Mouse (Mus musculus): Measurements from ENCODE around the gene Reln. TPM values are rescaled to one million over a fixed set of nuclear protein-coding genes. Genes with fewer than 3 reads are reported as not detected.

The Reln gene
- total RNA-seq, 2 experiments from 2014 or later: 175 to 249 TPM

DNA sequence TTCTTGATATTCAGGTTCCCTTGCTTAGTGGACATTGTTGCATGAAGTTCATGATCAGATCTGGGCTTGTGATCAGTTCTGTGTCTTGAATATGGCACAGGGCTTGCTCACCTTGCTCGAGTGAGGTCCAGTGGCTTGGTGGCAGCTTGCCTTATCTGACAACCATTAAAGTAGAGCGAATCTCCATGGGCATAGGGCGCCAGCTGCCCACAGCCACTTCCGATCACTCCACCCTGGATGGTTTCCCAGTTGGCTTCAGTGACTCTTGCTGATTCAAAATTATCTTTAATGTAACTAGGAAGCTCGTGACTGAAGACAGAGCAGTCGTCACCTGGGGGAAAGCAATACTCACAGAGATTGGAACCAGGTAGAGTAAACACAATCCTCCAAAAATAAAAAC, 445.6 kb downstream of the Reln start:
- ATAC-seq (replicated peaks; ENCODE audit: low FRiP score, poor library complexity, severe bottlenecking): no peak

DNA sequence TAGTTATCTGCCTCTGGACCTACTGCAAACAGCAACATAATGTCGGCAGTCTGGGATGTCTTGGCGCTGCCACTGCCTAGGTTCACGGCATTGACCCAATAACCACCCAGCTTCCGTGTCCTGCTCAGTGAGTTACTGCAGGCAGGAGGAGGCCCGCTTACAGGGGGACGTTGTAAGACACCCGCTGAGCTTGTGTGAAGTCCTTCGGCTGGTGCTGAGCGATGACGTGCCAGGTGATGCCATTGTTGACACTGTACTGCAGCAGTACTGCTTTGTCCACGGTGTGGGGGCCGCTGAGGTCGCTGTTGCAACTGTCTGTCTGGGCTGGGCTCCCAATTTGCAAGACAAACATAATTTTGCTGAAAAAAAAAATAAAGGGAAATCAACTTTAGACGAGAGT, 447.9 kb downstream of the Reln start:
- ATAC-seq (replicated peaks; ENCODE audit: low FRiP score, poor library complexity, severe bottlenecking): no peak

DNA sequence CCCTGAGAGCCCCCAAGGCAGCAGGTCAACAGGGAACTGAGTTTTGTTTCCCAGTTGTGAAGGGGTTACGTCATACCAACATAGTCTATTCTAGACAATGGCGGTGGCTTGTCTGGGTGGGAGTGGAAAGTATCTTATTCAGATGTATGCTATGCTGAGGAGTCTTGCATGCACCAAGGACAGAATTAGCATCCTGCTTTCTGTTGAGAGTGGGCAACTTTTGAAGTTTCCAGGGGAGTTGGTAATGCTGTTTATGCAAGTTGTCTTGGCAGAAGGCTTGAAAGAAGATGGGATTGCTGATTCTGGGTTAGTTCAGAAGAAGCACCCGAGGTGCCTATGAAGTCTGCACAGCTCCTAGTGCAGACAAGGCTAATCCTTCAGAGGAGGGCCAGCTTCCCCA, 450.3 kb downstream of the Reln start:
- ATAC-seq (replicated peaks; ENCODE audit: low FRiP score, poor library complexity, severe bottlenecking): no peak

DNA sequence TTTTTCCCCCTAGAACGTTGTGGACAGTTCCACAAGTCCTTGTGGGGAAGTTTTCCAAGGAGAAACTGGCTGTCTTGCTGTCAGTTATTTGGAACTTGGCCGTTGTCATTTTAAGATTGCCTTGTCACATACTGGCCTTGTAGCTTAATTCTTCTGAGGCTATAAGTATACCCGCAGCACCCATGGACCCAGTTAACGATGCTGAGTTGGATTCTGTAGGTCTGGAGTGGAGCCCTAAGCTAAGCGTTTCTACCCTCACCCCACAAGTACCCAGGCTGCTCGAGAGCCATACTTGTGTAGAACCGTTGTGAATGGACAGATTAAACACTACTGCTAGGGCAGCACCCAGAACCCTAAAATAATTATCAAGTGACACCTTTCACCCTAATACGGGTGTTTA, 477.8 kb downstream of the Reln start:
- no peak for ATAC-seq (replicated peaks; ENCODE audit: low FRiP score, poor library complexity, severe bottlenecking)

DNA sequence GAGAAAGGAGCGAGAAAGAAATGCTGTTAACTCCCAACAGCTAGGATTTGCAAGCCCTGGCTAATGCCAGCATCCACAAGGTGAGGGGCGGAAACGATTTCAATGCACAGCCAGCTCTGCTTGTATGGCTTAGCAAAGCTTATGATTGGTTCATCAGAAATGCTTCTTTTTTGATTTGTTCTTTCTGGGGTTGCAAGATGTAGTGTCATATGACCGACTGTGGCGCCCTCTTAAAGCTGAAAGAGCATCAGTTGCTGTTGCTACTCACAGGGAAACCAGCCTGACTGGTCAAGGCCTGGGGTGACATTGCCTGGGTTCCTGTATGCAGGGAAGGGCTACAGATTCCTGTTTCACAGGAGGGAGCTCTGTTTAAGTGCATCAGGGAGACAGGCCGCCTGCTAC, 478.2 kb downstream of the Reln start:
- no peak for ATAC-seq (replicated peaks; ENCODE audit: low FRiP score, poor library complexity, severe bottlenecking)

DNA sequence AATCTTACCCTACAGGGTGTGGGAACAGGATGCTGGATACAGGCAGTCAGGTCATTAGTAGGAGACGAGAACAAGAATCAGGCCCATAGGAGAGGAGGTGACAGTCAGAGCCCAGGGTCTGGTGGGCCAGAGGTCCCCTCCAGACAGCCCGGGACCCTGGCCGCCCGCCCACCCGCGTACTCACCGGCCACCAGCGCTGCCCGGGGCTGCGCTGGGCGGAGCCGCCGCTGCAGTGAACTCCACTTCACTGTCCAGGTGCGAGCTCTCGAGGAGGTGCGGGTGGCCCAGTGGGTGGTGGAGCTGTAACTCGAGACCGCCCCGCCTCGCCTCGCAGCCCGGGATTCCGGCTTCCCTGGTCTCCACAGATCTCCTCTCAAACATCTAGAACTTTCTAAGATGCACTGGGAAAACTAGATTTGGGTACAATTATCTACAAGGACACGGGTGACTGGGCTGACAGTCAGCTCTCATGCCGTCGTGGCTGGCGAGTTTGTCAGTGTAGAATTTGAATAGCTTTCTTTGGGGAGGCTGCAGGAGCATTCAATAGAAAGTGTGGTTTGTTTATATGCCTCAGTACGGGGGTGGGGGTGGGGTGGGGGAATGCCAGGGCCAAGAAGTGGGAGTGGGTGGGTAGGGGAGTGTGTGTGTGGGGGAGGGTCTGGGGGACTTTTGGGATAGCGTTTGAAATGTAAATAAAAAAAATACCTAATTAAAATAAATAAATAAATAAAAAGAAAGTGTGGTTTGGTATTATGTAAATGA, 479.0 kb downstream of the Reln start, which contains the start of gene Slc26a5:
TSS of gene Slc26a5 (minus strand) at position 259 of the 762 bp plus-strand sequence.
- no peak for ATAC-seq (replicated peaks; ENCODE audit: low FRiP score, poor library complexity, severe bottlenecking)

DNA sequence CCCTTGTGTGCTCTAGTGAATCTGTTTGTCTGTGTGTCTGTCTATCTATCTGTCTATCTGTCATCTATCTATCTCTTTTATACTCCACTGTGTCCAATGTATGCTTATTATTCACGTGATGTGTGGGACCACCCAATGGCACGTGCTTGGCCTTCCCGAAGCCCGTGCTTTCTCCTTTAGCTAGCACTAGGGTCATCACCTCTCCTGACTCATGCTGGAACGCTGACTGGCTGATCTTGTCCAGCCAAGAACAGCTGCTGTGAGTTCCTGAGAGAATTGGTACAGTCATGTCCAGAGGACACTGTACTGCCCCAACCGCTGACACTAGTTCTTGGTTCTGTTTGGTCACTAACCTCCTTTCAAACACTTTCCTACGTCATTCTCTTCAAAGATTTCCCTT, 485.8 kb downstream of the Reln start:
- ATAC-seq (replicated peaks; ENCODE audit: low FRiP score, poor library complexity, severe bottlenecking): no peak

DNA sequence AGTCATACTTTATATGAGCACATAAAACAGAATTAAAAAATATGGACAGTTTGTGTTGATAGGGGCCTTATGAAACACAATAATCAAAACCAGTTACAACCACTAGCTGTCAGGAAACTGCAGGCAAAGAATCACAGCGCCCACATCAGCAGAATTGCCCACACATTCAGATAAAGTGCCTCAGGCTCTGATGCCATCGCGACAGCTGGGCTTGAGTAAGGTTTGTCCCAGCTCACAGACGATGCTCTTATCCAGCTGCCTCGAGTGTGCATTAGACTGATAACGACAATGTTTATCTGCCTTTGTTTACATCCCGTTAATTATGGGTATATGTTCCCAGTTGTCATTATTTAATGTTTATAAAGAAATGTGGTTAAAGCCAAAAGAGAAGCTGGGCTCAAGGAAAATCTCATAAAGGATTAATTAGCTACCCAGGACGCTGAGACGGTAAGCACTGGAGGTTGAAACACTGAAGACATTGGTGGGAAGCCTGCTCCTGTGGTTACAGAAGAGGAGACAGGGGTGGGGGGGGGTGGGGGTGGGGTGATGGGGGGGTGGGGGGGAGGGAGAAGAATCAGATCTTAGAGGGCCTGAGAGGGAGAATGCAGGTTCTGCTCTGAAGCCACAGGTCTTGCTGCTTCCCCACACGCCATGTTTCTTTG, 492.7 kb downstream of the Reln start:
- no peak for ATAC-seq (replicated peaks; ENCODE audit: low FRiP score, poor library complexity, severe bottlenecking)

DNA sequence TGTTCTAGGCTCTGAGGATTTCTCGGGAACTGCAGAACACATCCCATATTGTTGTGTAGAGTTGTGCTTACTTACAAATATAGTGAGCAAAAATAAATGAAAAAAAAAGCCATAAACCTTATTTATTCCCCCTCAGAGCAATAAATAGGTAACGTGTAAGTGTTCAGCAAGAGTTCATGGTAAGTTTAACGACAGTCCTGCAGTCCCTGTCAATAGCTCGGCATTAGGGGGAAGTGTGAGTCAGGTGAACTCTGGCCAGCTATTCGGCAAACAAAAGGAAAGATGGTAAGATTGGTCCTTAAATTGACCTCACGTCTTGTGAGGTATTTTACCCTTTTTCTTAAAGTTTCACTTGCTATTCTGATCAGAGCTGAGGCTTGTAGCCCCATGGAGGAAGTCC, 497.1 kb downstream of the Reln start:
- no peak for ATAC-seq (replicated peaks; ENCODE audit: low FRiP score, poor library complexity, severe bottlenecking)

DNA sequence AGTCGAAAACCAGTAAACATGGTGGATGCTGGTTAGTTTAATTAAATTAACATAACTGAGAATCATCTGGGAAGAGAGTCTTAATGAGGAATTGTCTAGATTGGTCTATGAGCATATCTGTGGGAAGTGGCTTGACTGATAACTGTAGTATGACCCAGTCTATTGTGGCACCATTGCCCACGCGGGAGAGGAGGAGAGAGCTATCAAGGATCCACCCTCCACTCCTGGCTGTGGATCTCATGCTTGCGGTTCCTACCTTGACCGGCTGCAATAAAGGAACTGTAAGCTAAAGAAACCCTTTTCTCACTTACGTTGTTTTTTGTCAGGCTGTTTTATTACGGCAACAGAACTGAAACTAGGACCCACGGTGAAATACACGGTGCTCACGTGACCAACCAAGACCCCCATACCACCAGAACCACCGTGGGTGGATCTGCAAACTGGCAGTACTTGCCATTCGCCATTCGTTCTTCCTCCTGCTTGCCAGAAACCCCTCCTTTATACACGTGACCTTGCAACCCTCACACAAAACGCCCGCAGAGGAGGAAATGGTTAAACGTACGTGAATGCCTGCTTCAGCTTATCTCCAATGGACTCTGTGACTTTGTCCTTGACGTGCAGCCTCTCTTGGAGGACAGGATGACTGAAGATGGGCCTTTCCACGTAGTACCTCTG, 497.7 kb downstream of the Reln start:
- ATAC-seq (replicated peaks; ENCODE audit: low FRiP score, poor library complexity, severe bottlenecking): no peak

DNA sequence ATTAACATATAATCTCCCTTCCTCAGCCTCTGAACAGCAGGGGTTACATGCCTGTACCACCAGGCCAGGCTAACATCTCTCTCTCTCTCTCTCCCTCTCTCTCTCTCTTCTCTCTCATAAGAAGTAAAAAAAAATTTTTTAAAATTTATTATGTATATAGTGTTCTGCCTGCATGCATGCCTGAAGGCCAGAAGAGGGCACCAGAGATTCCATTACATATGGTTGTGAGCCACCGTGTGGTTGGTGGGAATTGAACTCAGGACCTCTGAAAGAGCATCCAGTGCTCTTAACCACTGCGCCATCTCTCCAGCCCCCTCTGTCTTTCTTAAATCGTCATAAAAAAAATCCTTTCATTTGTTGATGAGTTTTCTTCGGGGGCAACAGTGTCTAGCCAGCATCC, 499.8 kb downstream of the Reln start:
- no peak for ATAC-seq (replicated peaks; ENCODE audit: low FRiP score, poor library complexity, severe bottlenecking)

Other genes with a start within 250 kb of the Reln start
- 37.1 and 53.2 TPM in 2 replicates for gene Orc5, start 205.7 kb upstream of the Reln start, total RNA-seq (2015; ENCODE audit: low replicate concordance)
- 34.3 and 42.7 TPM in 2 replicates for gene Orc5, start 205.7 kb upstream of the Reln start, total RNA-seq (2017; ENCODE audit: low replicate concordance)